Mouse (Mus musculus): ENCODE data around the gene Klhl26.

- no peak for TF ChIP-seq POLR2A (IDR thresholded peaks at IDR 0.05; ENCODE audit: borderline replicate concordance, extremely low read depth, insufficient read depth, insufficient read length, poor library complexity, severe bottlenecking)
- TF ChIP-seq CTCF (IDR thresholded peaks at IDR 0.05; ENCODE audit: borderline replicate concordance, extremely low read depth, insufficient read depth, insufficient read length): no peak
Measured at GRCm38 (mm10) chr8:70466305-70466704, 10.5 kb downstream of the Klhl26 start.

Data from brain, embryonic 14.5 days (tissue).